Mouse (Mus musculus): ENCODE measurements around the gene Rgl1. TPM values are rescaled to one million over a fixed set of nuclear protein-coding genes. Genes with fewer than 3 reads are reported as not detected.
"Not testable (repeated sequence)": the region's sequence is repeated elsewhere in the genome, so short reads cannot be mapped to it uniquely, and the experiment has no call there.

Gene Rgl1
- polyA plus RNA-seq, 1 experiment from 2014 or later, result 51.2 TPM

DNA sequence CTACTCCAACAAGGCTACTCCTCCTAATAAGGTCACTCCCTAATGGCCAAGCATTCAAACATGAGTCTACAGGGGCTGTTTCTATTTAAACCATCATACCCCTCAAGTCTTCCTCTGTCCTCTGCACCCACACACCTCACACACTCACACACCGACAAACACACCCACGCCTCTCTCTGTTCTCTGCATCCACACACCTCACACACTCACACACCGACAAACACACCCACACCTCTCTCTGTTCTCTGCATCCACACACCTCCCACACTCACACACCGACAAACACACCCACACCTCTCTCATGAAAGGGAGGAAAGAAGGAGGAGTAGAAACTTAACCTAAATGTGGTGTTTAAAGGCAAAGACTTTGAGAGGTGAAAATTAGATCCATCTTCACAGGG is 106.2 kb downstream of the Rgl1 start:
- 0 out of 2 replicates have a peak, but pooled peaks cover 12% of the 10 kb centered on the region for H3K4me1 ChIP-seq
- H3K36me3 ChIP-seq, result no peaks in the 10 kb centered on the region
- H3K9me3 ChIP-seq, result no peaks in the 10 kb centered on the region
- H3K27ac ChIP-seq, result no peak overlapping the region
- H3K27me3 ChIP-seq (ENCODE audit: insufficient read depth, poor library complexity, severe bottlenecking), result no peaks in the 10 kb centered on the region
- H3K4me3 ChIP-seq, result no peak overlapping the region
- WGBS, result 88% methylated on average over 4 of the region's 4 CpGs
- peak; percentile 61 for DNase-seq (ENCODE audit: low spot score)

DNA sequence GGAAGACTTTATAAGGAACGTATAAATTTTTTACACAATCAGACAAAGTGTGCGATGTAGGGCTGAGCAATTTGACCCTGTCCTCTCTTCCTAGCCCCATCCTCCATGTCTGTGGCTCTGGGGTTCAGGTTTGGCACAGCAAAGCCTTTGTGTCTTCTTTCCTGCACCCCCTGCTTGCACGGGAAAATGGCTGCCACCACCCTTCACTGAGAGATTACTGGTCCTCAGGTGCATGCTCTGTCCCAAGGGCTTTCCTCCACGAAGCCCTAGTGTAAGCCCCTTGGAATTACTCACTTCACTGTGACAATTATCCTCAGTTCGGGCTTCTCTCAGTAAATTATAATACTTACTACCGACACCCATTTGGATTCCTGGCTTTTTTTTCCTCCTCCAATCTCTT is 109.5 kb downstream of the Rgl1 start:
- Histone ChIP-seq H3K27me3 (ENCODE audit: insufficient read depth, poor library complexity, severe bottlenecking) (no peaks in the 10 kb centered on the region), H3K36me3 (no peaks in the 10 kb centered on the region), H3K9me3 (no peaks in the 10 kb centered on the region), H3K4me3 (no peak overlapping the region), H3K27ac (no peak overlapping the region), H3K4me1 (0 out of 2 replicates have a peak, but pooled peaks cover 12% of the 10 kb centered on the region)
- WGBS, result 74% methylated on average over 6 of the region's 6 CpGs
- DNase-seq (ENCODE audit: low spot score), result peak; percentile 64

DNA sequence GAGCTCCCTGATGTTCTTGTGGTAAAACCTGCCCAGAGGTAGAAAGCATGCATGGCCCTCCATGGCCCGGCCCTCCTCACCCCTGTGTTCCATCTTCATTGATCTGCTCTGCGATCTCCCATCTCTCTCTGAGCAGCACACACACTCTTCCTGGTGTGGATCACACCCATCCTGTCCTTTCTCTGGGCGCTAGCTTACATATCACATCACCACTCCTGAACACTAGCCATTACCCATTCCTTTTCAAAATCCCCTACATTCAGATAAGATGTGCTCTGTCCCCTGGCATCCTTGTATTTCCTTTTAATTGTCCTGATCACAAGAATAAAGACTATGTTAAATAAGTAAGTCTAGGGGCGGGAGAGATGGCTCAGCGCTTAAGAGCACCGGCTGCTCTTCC is 111.3 kb downstream of the Rgl1 start:
- Histone ChIP-seq H3K4me1 (peaks cover 28% of the 10 kb centered on the region), H3K27ac (no peak overlapping the region), H3K9me3 (no peaks in the 10 kb centered on the region), H3K27me3 (ENCODE audit: insufficient read depth, poor library complexity, severe bottlenecking) (no peaks in the 10 kb centered on the region), H3K4me3 (no peak overlapping the region), H3K36me3 (no peaks in the 10 kb centered on the region)
- peak; percentile 41 for DNase-seq (ENCODE audit: low spot score)
- WGBS, result 91% methylated on average over 6 of the region's 6 CpGs

DNA sequence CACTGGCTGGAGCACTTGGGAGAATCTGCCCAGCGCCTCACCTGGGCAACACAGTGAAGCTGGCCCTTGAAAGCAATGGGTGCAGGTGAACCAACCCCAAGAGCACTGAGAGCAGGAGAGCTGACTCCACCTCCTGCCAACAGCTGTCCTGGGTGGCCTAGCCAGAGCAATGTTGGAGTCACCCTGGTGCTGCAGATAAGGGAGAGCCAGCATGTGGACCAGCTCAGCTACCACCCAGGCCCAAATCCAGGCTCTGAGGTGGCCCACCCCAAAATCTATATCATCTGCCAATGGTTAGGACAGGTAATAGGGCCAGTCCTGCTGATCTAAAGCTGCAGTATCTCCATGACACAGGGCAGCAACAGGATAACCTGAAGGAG is 114.7 kb downstream of the Rgl1 start:
- peak; percentile 69 for DNase-seq (ENCODE audit: low spot score)
- WGBS, result 68% methylated on average over 1 of the region's 1 CpGs
- peaks cover 25% of the 10 kb centered on the region for H3K4me1 ChIP-seq
- no peaks in the 10 kb centered on the region for H3K9me3 ChIP-seq
- no peaks in the 10 kb centered on the region for H3K27me3 ChIP-seq (ENCODE audit: insufficient read depth, poor library complexity, severe bottlenecking)
- no peak overlapping the region for H3K4me3 ChIP-seq
- H3K36me3 ChIP-seq, result no peaks in the 10 kb centered on the region
- H3K27ac ChIP-seq, result no peak overlapping the region

DNA sequence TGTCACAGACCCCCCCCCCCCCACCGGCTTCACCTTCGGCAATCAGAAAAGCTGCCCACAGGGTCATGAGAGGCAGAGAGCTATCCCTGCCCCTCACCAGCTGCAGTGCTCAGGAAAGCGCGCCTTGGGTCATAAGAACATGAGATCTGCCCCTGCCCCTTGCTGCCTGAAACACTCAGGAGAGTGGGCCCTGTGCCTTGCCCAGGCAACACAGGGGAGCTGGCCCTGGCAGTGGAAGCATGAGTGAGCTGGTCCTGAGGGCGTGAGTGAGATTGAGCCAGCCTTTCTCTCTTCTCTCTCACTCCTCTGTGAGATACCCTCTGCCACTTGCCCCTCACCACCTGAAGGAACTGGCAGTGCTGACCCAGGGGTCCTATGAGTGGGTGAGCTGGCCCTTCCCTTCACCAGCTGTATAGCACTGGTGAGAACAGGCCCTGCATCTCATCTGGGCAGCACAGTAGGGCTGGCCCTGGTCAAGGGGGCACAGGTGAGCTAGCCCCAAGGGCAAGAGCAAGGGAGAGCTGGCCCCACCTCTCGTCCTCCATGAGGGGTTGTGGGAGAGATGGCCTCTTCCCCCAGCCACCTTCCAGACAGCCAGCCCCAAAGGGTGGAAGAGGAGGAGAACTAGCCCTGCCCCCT is 115.2 kb downstream of the Rgl1 start:
- DNase-seq (ENCODE audit: low spot score), result peak; percentile 69
- WGBS, result 87% methylated on average over 6 of the region's 6 CpGs
- Histone ChIP-seq H3K27me3 (ENCODE audit: insufficient read depth, poor library complexity, severe bottlenecking) (no peaks in the 10 kb centered on the region), H3K36me3 (no peaks in the 10 kb centered on the region), H3K27ac (peak overlapping the region; percentile 64), H3K4me3 (no peak overlapping the region), H3K4me1 (peaks cover 27% of the 10 kb centered on the region), H3K9me3 (no peaks in the 10 kb centered on the region)

DNA sequence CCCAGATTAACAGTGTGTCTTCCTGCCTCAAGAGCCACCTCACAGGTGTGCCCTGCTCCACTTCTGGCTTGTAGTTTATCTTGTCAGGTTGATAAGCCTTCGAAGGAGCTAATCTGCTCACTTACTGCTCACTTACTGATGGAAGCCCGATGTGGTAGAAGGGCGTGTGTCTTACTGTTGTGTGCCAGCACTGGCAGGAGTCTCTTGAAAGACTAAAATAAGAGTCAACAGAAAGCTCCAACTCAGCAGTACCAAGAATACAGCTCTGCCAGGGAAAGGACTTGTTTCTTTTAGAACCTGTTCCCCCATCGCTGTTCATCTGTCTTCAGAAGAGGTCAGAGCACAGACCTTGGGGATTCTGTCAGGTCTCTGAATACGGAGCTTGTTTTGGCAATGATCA is 118.1 kb downstream of the Rgl1 start:
- Histone ChIP-seq H3K27ac (no peak overlapping the region), H3K36me3 (no peaks in the 10 kb centered on the region), H3K27me3 (ENCODE audit: insufficient read depth, poor library complexity, severe bottlenecking) (no peaks in the 10 kb centered on the region), H3K4me1 (peaks cover 27% of the 10 kb centered on the region), H3K9me3 (no peaks in the 10 kb centered on the region), H3K4me3 (no peak overlapping the region)
- DNase-seq (ENCODE audit: low spot score), result peak; percentile 36
- WGBS, result 66% methylated on average over 5 of the region's 5 CpGs

DNA sequence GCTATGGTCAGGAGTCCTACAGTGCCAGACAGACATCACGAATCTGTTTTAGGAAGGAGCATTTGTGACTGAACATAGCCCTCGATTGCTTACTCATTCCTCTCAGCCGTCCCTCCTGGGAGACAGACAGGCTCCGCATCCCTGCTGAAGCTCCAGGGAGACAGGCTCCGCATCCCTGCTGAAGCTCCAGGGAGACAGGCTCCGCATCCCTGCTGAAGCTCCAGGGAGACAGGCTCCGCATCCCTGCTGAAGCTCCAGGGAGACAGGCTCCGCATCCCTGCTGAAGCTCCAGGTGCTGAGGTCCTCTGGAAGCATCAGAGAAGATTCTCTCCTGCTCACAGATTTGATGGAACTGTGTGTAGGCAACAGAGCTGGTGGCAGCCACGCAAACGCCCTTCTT is 123.9 kb downstream of the Rgl1 start:
- WGBS, result 74% methylated on average over 10 of the region's 10 CpGs
- H3K36me3 ChIP-seq; H3K27ac ChIP-seq; H3K27me3 ChIP-seq (ENCODE audit: insufficient read depth, poor library complexity, severe bottlenecking); H3K4me3 ChIP-seq; DNase-seq (ENCODE audit: low spot score); H3K9me3 ChIP-seq: not testable (repeated sequence)
- peaks cover 14% of the 10 kb centered on the region for H3K4me1 ChIP-seq

DNA sequence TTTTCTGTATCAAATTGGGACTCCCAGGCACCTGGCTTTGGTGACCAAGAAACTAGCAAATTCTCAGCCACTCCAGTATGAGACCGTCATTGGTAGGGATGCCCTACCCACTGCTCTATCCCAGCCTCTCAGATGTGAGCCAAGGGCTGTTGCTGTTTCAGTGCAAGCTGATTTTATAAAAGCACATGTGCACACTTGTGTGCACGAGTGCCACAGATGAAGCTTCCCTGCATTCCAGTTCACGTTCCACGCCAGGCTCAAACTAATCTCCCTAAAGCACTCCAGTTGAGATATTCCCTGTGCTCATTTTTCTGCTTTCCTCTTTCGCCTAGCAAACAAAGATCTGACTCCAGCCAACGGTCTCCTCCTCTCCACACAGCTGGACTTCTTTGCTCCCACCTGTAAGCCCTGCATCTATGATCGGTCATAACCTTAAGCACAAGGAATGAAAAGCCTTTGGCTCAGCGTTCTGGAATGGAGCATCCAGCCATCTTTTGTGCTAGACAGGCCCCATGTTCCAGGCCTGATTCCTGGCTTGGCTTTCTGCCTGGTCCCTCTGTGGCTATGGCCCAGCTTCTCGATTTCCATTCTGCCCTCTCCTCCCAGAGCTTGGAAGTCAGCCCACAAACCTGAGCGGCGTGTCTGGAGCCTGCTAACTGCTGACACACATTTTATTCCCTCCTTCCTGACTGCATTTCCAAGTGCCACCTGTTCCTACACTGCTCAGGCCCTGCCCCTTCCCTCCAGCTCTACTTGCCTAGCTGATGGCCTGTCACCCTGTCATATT is 125.8 kb downstream of the Rgl1 start:
- Histone ChIP-seq H3K4me3 (no peak overlapping the region), H3K4me1 (peaks cover 11% of the 10 kb centered on the region), H3K36me3 (no peaks in the 10 kb centered on the region), H3K27me3 (ENCODE audit: insufficient read depth, poor library complexity, severe bottlenecking) (no peaks in the 10 kb centered on the region), H3K27ac (peak overlapping the region; percentile 59), H3K9me3 (no peaks in the 10 kb centered on the region)
- no peak for DNase-seq (ENCODE audit: low spot score)
- WGBS, result 68% methylated on average over 11 of the region's 11 CpGs

DNA sequence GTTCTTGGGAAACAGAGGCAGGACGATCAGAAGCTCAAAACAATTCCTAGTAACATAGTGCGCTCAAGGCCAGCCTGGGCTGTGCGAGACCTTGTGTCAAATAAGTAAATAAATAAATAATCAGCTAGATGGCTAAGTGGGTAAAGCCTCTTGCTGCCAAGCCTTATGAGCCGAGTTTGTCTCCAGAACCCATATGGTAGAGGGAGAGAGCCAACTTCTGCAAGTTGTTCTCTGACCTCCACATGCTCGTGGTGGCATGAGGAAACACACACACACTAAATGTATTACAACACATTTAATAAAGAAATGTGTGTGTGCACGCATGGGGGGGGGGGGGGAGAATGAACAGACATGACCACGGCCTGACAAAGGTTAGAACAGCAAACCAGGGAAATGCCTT is 126.8 kb downstream of the Rgl1 start:
- Histone ChIP-seq H3K27me3 (ENCODE audit: insufficient read depth, poor library complexity, severe bottlenecking) (no peaks in the 10 kb centered on the region), H3K4me3 (no peak overlapping the region), H3K27ac (0 out of 2 replicates have a peak overlapping the region, but pooled peaks have one; percentile 29), H3K36me3 (no peaks in the 10 kb centered on the region), H3K4me1 (peaks cover 11% of the 10 kb centered on the region), H3K9me3 (no peaks in the 10 kb centered on the region)
- WGBS, result 89% methylated on average over 7 of the region's 7 CpGs
- DNase-seq (ENCODE audit: low spot score), result no peak

DNA sequence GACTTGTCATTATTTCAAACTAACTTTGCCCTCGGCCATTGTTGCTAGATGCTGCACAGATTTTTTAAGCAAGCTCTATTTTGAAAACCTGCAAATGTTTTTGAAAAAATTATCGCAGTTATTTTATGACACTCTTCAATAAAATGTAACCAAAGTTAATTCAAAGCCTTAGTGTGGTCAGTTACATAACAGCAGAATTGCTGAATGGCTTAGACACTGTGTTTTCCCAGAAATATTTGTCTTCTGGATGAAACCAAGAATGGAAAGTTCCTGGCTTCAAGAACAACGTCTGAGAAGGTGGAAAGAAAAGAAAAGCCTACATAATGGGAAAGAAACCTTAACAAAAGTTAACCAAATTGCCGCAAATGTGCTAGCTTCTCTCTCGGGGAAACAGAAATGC is 131.5 kb downstream of the Rgl1 start:
- Histone ChIP-seq H3K27me3 (ENCODE audit: insufficient read depth, poor library complexity, severe bottlenecking) (no peaks in the 10 kb centered on the region), H3K36me3 (peaks cover 3% of the 10 kb centered on the region; the same call in 1 of the 2 replicates), H3K4me1 (no peaks in the 10 kb centered on the region; the same call in none of the 2 replicates), H3K27ac (no peak overlapping the region), H3K9me3 (no peaks in the 10 kb centered on the region), H3K4me3 (no peak overlapping the region)
- WGBS, result 77% methylated on average over 5 of the region's 5 CpGs
- DNase-seq (ENCODE audit: low spot score), result no peak

DNA sequence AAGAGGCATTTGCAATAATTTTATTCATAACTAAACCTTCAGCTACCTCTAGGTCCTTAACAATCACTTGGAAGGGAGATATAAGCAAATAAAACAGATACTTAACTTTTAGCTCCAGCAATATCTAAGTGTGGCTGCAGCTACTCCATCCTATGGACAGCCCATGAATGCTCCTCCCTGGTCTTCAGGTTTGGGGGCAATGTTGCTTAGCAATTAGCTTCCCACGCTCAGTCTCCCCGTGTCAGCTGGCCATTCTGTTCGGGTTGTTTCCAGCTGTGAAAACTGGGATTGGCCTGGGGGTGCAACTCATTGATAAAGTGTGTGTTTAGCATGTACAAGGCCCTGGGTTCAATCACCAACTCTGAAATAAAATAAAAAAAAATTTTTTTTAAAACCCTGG is 136.4 kb downstream of the Rgl1 start:
- Histone ChIP-seq H3K9me3 (no peaks in the 10 kb centered on the region), H3K27ac (no peak overlapping the region), H3K4me1 (peaks cover 16% of the 10 kb centered on the region), H3K4me3 (no peak overlapping the region), H3K27me3 (ENCODE audit: insufficient read depth, poor library complexity, severe bottlenecking) (no peaks in the 10 kb centered on the region), H3K36me3 (peaks cover 3% of the 10 kb centered on the region; the same call in 1 of the 2 replicates)
- 73% methylated on average over 3 of the region's 3 CpGs for WGBS
- no peak for DNase-seq (ENCODE audit: low spot score)

DNA sequence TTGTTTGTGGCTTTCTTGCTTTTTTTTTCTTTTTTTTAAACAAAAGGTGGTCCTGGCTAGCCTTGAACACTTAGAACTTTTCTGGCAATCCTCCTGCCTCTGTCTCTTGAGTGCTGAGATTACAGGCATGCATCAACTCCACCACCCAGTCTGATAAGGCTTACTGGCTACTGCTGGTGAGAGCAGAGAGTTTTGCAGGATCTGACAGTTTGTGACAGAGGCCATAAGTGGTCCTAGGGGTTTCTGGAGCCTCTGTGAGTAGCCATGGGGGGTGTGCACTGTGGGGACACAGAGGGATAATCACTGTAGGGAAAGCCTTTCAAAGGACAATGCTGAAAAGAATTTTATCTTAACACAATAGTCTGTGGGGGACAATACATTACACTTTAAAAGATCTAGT is 140.5 kb downstream of the Rgl1 start:
- Histone ChIP-seq H3K4me3 (peak overlapping the region; percentile 80), H3K9me3 (no peaks in the 10 kb centered on the region), H3K4me1 (peaks cover 48% of the 10 kb centered on the region), H3K36me3 (no peaks in the 10 kb centered on the region), H3K27me3 (ENCODE audit: insufficient read depth, poor library complexity, severe bottlenecking) (no peaks in the 10 kb centered on the region), H3K27ac (peak overlapping the region; percentile 97)
- DNase-seq (ENCODE audit: low spot score), result no peak

DNA sequence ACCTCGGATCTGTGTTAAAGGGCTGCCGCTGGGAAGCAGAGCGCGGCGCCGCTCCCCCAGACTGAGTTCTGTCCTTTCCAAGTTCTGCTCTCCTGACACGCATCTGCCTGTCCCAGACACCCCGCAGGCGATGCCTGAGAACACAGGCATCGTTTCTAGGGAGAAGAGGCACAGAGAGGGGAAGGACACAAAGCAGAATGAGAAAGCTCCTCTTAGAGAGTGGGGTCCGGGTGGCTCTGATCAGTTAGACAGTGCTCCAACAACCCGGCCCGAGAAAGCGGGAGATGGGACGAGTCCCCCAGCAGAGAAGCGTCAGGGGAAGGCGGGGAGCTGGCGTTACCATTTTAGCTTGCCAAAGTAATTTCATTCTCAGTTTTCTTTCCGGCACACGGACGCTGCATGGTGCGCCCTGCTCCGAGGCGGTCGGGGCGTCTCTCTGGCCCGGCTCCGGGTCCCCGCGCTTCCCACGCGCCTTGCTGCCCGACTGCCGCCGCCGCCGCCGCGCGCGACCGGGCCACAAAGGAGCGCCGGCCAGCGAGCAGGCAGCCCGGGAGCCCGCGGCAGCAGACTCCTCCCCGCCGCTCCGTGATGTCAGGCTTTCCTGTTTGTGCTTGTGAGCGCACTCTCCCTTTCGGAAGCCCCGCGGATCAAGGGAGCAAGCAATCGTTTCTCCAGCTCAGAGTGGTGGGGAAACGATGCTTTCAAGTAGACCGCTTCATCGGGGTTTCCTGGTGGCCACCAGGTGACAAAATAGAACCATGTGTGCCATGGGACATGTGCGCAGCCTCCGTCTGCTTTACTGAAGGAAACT is 141.3 kb downstream of the Rgl1 start:
- WGBS, result under 1% methylated on average over 61 of the region's 61 CpGs
- no peaks in the 10 kb centered on the region for H3K9me3 ChIP-seq
- DNase-seq (ENCODE audit: low spot score), result peak; percentile 92
- no peaks in the 10 kb centered on the region for H3K27me3 ChIP-seq (ENCODE audit: insufficient read depth, poor library complexity, severe bottlenecking)
- peak overlapping the region; percentile 97 for H3K27ac ChIP-seq
- H3K4me1 ChIP-seq, result peaks cover 56% of the 10 kb centered on the region
- H3K4me3 ChIP-seq, result peak overlapping the region; percentile 80
- H3K36me3 ChIP-seq, result no peaks in the 10 kb centered on the region

All from heart, embryonic 10.5 days (tissue).